In genomic region chr14:121780942-121781531, GRCm38 (mm10) we compare ENCODE assay signal across 8 mouse cellular contexts. TPM values are rescaled to one million over a fixed set of nuclear protein-coding genes. Genes with fewer than 3 reads are reported as not detected.
DNase-seq lines count a peak whose midpoint lies in the region; ATAC-seq lines count a peak whose summit lies in the region.

No protein-coding gene starts in this region.

- H3K4me3 ChIP-seq in hindbrain, embryonic 15.5 days: no peak overlapping the region
- no peak overlapping the region for H3K4me3 ChIP-seq in hindbrain, embryonic 12.5 days
- H3K4me3 ChIP-seq in heart, embryonic 16.5 days (ENCODE audit: low read length): no peak overlapping the region
- no peak overlapping the region for H3K4me3 ChIP-seq in limb, embryonic 10.5 days
- H3K4me3 ChIP-seq in neural tube, embryonic 15.5 days (replicated peaks): no peak overlapping the region

- 0 out of 2 replicates have a peak overlapping the region, but pooled peaks have one; percentile 5 for H3K27ac ChIP-seq in hindbrain, embryonic 15.5 days (replicated peaks)
- H3K27ac ChIP-seq in hindbrain, embryonic 12.5 days: no peak overlapping the region; the same call in 1 of the 2 replicates
- peak overlapping the region; percentile 80 for H3K27ac ChIP-seq in heart, embryonic 16.5 days (ENCODE audit: low read length)
- peak overlapping the region; percentile 79 for H3K27ac ChIP-seq in limb, embryonic 10.5 days
- H3K27ac ChIP-seq in neural tube, embryonic 15.5 days (replicated peaks): peak overlapping the region; percentile 11; the same call in 1 of the 2 replicates

- H3K36me3 ChIP-seq in hindbrain, embryonic 15.5 days: no peaks in the 10 kb centered on the region
- no peaks in the 10 kb centered on the region for H3K36me3 ChIP-seq in hindbrain, embryonic 12.5 days
- H3K36me3 ChIP-seq in heart, embryonic 16.5 days (ENCODE audit: control insufficient read depth, insufficient read depth): no peaks in the 10 kb centered on the region
- H3K36me3 ChIP-seq in limb, embryonic 10.5 days: no peaks in the 10 kb centered on the region
- no peaks in the 10 kb centered on the region for H3K36me3 ChIP-seq in neural tube, embryonic 15.5 days

- H3K9ac ChIP-seq in hindbrain, embryonic 15.5 days: no peak overlapping the region
- no peak overlapping the region for H3K9ac ChIP-seq in hindbrain, embryonic 12.5 days
- no peak overlapping the region for H3K9ac ChIP-seq in heart, embryonic 16.5 days (ENCODE audit: low read length)
- H3K9ac ChIP-seq in neural tube, embryonic 15.5 days (replicated peaks): no peak overlapping the region

- H3K27me3 ChIP-seq in hindbrain, embryonic 15.5 days: no peaks in the 10 kb centered on the region
- no peaks in the 10 kb centered on the region for H3K27me3 ChIP-seq in hindbrain, embryonic 12.5 days
- H3K27me3 ChIP-seq in heart, embryonic 16.5 days (ENCODE audit: control insufficient read depth, insufficient read depth, low read length): no peaks in the 10 kb centered on the region
- H3K27me3 ChIP-seq in limb, embryonic 10.5 days (ENCODE audit: low read depth, poor library complexity, severe bottlenecking): no peaks in the 10 kb centered on the region
- H3K27me3 ChIP-seq in neural tube, embryonic 15.5 days (replicated peaks): no peaks in the 10 kb centered on the region

- no peak; the same call in 1 of the 2 replicates for ATAC-seq in hindbrain, embryonic 15.5 days (ENCODE audit: low FRiP score, low read depth)
- ATAC-seq in hindbrain, embryonic 12.5 days (ENCODE audit: low FRiP score): no peak
- ATAC-seq in heart, embryonic 16.5 days (replicated peaks; ENCODE audit: extremely low read depth, insufficient read depth, low FRiP score): peak; percentile 81
- ATAC-seq in neural tube, embryonic 15.5 days (ENCODE audit: low FRiP score): no peak

- H3K4me2 ChIP-seq in hindbrain, embryonic 15.5 days: no peak overlapping the region
- H3K4me2 ChIP-seq in hindbrain, embryonic 12.5 days (replicated peaks): no peak overlapping the region
- peak overlapping the region; percentile 16; the same call in 1 of the 2 replicates for H3K4me2 ChIP-seq in heart, embryonic 16.5 days (ENCODE audit: low read depth, low read length)
- H3K4me2 ChIP-seq in neural tube, embryonic 15.5 days: no peak overlapping the region

- H3K4me1 ChIP-seq in hindbrain, embryonic 15.5 days (replicated peaks): no peaks in the 10 kb centered on the region
- H3K4me1 ChIP-seq in hindbrain, embryonic 12.5 days: no peaks in the 10 kb centered on the region
- no peaks in the 10 kb centered on the region for H3K4me1 ChIP-seq in heart, embryonic 16.5 days (ENCODE audit: control insufficient read depth, insufficient read depth, low read length)
- peaks cover 18% of the 10 kb centered on the region for H3K4me1 ChIP-seq in limb, embryonic 10.5 days
- 0 out of 2 replicates have a peak, but pooled peaks cover 4% of the 10 kb centered on the region for H3K4me1 ChIP-seq in neural tube, embryonic 15.5 days

- WGBS in hindbrain, embryonic 15.5 days: 55% methylated on average over 12 of the region's 12 CpGs
- WGBS in hindbrain, embryonic 12.5 days: 60% methylated on average over 12 of the region's 12 CpGs
- 52% methylated on average over 12 of the region's 12 CpGs for WGBS in heart, embryonic 16.5 days
- WGBS in limb, embryonic 10.5 days: 55% methylated on average over 12 of the region's 12 CpGs
- WGBS in neural tube, embryonic 15.5 days: 46% methylated on average over 12 of the region's 12 CpGs

- no peak for DNase-seq in limb, embryonic 10.5 days (ENCODE audit: low spot score)
- DNase-seq in natural killer cell, adult 2 months (ENCODE audit: low spot score in 2 of 2): no peak
- DNase-seq in frontal cortex, adult 2 months (ENCODE audit: extremely low spot score in 1 of 2, low spot score in 1 of 2): no peak
- no peak for DNase-seq in layer of hippocampus, postnatal 14 days (ENCODE audit: low spot score in 2 of 2)

- no peaks in the 10 kb centered on the region for H3K9me3 ChIP-seq in hindbrain, embryonic 15.5 days
- H3K9me3 ChIP-seq in hindbrain, embryonic 12.5 days (replicated peaks): no peaks in the 10 kb centered on the region
- H3K9me3 ChIP-seq in heart, embryonic 16.5 days (replicated peaks; ENCODE audit: control insufficient read depth, low read length): no peaks in the 10 kb centered on the region
- no peaks in the 10 kb centered on the region for H3K9me3 ChIP-seq in limb, embryonic 10.5 days (replicated peaks)
- no peaks in the 10 kb centered on the region for H3K9me3 ChIP-seq in neural tube, embryonic 15.5 days (replicated peaks)

RNA-seq across cellular contexts. Expression of gene Dock9, which starts 16.6 kb away (rescaled TPM):
- polyA plus RNA-seq in hindbrain, embryonic 15.5 days (2015; fragmentation: Nextera tagmentation; extraction: Ambion mirVana): 11.0 and 12.1 TPM in 2 replicates
- polyA plus RNA-seq in hindbrain, embryonic 12.5 days (2016; fragmentation: Nextera tagmentation; extraction: Ambion mirVana): 6.2 and 7.1 TPM in 2 replicates
- polyA plus RNA-seq in heart, embryonic 16.5 days (2015; fragmentation: Nextera tagmentation; extraction: Ambion mirVana): 5.1 and 6.0 TPM in 2 replicates
- polyA plus RNA-seq in limb, embryonic 10.5 days (2016; fragmentation: Nextera tagmentation; extraction: Ambion mirVana): 3.2 and 4.0 TPM in 2 replicates
- 9.7 and 10.8 TPM in 2 replicates for polyA plus RNA-seq in neural tube, embryonic 15.5 days (2015; fragmentation: Nextera tagmentation; extraction: Ambion mirVana)
- 60.7 and 64.7 TPM in 2 replicates for polyA plus RNA-seq in frontal cortex, adult 2 months (2012; rRNA removed)
- total RNA-seq in layer of hippocampus, postnatal 14 days (2021): 100 to 1,000 TPM; 256 to 267 TPM
